In the genomic region with DNA sequence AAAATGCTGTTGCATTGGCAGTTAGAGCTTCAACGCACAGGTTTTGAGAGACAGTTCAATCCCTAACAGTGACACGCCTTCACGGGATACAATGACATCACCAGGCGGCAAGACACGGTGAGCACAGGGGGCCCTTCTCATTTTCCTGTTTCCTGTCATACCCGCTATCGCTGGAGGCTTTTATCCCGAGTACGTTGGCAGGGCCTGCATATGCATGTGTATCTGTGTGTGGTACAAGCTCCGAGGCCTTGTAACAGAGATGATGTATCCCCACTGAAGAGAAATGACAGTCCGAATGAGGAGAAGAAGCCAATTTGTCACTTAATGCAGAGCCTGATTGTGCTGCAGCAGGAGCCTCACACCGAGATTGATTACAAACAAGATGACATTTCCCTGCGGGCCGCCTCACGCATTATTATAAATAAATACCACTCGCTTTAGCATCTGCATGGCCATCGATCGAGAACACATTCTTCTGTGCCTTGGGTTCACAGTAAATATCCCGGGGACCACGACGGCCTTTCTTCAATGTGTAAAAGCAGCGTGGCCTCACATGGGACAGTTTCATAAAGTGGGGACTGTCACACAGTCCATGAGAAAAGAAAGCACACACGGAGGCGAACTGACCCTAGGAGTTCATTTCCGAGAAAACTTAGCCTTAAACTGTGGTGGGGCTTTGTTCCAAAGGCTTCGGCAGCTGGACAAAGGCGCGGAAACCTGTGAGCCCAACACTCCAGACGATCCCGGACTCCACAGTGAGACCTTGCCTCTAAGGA, we compare ENCODE assay signal across 10 mouse cellular contexts. TPM values are rescaled to one million over a fixed set of nuclear protein-coding genes. Genes with fewer than 3 reads are reported as not detected.
A peak's percentile ranks its signal among the peaks of the same experiment; 100 is the strongest.
DNase-seq lines count a peak whose midpoint lies in the region; ATAC-seq and TF ChIP-seq lines count a peak whose summit lies in the region.
"Had no signal": no experiment of that assay in that cellular context is flagged by ENCODE, and none has a peak within 500 bp of the region (broad histone marks: within the 10 kb centered on the region; RNA-seq: fewer than 3 reads in every experiment).

No protein-coding gene starts in this region.

- H3K36me3 ChIP-seq in forebrain, embryonic 13.5 days (ENCODE audit: poor library complexity, severe bottlenecking) = no peaks in the 10 kb centered on the region
- no peaks in the 10 kb centered on the region for H3K36me3 ChIP-seq in forebrain, postnatal 0 days (ENCODE audit: insufficient read depth)
- H3K36me3 ChIP-seq in hindbrain, embryonic 15.5 days = no peaks in the 10 kb centered on the region
- H3K36me3 ChIP-seq in midbrain, embryonic 16.5 days (ENCODE audit: control insufficient read depth, insufficient read depth, low read length) = no peaks in the 10 kb centered on the region
- H3K36me3 ChIP-seq: limb, embryonic 15.5 days had no signal

- H3K9me3 ChIP-seq in forebrain, embryonic 13.5 days (replicated peaks) = no peaks in the 10 kb centered on the region
- no peaks in the 10 kb centered on the region for H3K9me3 ChIP-seq in forebrain, postnatal 0 days (ENCODE audit: low read length)
- H3K9me3 ChIP-seq in hindbrain, embryonic 15.5 days = no peaks in the 10 kb centered on the region
- no peaks in the 10 kb centered on the region for H3K9me3 ChIP-seq in midbrain, embryonic 16.5 days (replicated peaks; ENCODE audit: control insufficient read depth, low read length, poor library complexity, severe bottlenecking)
- H3K9me3 ChIP-seq: limb, embryonic 15.5 days had no signal

- no peak overlapping the region for H3K27ac ChIP-seq in forebrain, embryonic 13.5 days
- no peak overlapping the region for H3K27ac ChIP-seq in forebrain, postnatal 0 days (ENCODE audit: low read depth, low read length)
- H3K27ac ChIP-seq in hindbrain, embryonic 15.5 days (replicated peaks) = no peak overlapping the region; the same call in 1 of the 2 replicates
- no peak overlapping the region for H3K27ac ChIP-seq in midbrain, embryonic 16.5 days (ENCODE audit: low read length)
- H3K27ac ChIP-seq: limb, embryonic 15.5 days had no signal

- WGBS in forebrain, embryonic 13.5 days = 73% methylated on average over 30 of the region's 30 CpGs
- WGBS in forebrain, postnatal 0 days = 72% methylated on average over 30 of the region's 30 CpGs
- 39% methylated on average over 30 of the region's 30 CpGs for WGBS in hindbrain, embryonic 15.5 days
- 64% methylated on average over 30 of the region's 30 CpGs for WGBS in midbrain, embryonic 16.5 days

- TF ChIP-seq CTCF in forebrain, postnatal 0 days (IDR thresholded peaks at IDR 0.05; ENCODE audit: low read depth) = no peak

- peak; percentile 36 for ATAC-seq in forebrain, embryonic 13.5 days
- no peak for ATAC-seq in forebrain, postnatal 0 days
- peak; percentile 36; the same call in 1 of the 2 replicates for ATAC-seq in hindbrain, embryonic 15.5 days (ENCODE audit: low FRiP score, low read depth)
- peak; percentile 54 for ATAC-seq in midbrain, embryonic 16.5 days

- DNase-seq in forebrain, postnatal 0 days = no peak
- peak; percentile 13 for DNase-seq in lung, postnatal 10 days
- DNase-seq in lung, postnatal 36 days = no peak
- DNase-seq in heart, postnatal 10 days = no peak
- DNase-seq in adrenal gland, adult 18-20 months (ENCODE audit: low spot score in 2 of 2) = no peak

- intact Hi-C loops in heart, postnatal 10 days (cut with DNase I) = loop anchor here (2.0 kb wide), 1 partner anchor 47 kb away; no protein-coding TSS in a partner anchor

- H3K4me2 ChIP-seq in forebrain, embryonic 13.5 days = no peak overlapping the region
- H3K4me2 ChIP-seq in forebrain, postnatal 0 days (ENCODE audit: low read depth) = no peak overlapping the region
- H3K4me2 ChIP-seq in hindbrain, embryonic 15.5 days = no peak overlapping the region
- no peak overlapping the region for H3K4me2 ChIP-seq in midbrain, embryonic 16.5 days (ENCODE audit: low read length)
- H3K4me2 ChIP-seq: limb, embryonic 15.5 days had no signal

- no peak overlapping the region for H3K4me3 ChIP-seq in forebrain, embryonic 13.5 days
- H3K4me3 ChIP-seq in forebrain, postnatal 0 days (ENCODE audit: low read depth, low read length) = no peak overlapping the region
- H3K4me3 ChIP-seq in hindbrain, embryonic 15.5 days = no peak overlapping the region
- no peak overlapping the region for H3K4me3 ChIP-seq in midbrain, embryonic 16.5 days (ENCODE audit: low read depth, low read length)
- H3K4me3 ChIP-seq: limb, embryonic 15.5 days had no signal

- 0 out of 2 replicates have a peak, but pooled peaks cover 4% of the 10 kb centered on the region for H3K4me1 ChIP-seq in forebrain, embryonic 13.5 days
- no peaks in the 10 kb centered on the region for H3K4me1 ChIP-seq in forebrain, postnatal 0 days (ENCODE audit: insufficient read depth)
- peaks cover 9% of the 10 kb centered on the region for H3K4me1 ChIP-seq in hindbrain, embryonic 15.5 days (replicated peaks)
- peaks cover 9% of the 10 kb centered on the region; the same call in 1 of the 2 replicates for H3K4me1 ChIP-seq in midbrain, embryonic 16.5 days (ENCODE audit: control insufficient read depth, insufficient read depth, low read length)
- H3K4me1 ChIP-seq: limb, embryonic 15.5 days had no signal

- H3K27me3 ChIP-seq in forebrain, embryonic 13.5 days = no peaks in the 10 kb centered on the region
- H3K27me3 ChIP-seq in forebrain, postnatal 0 days (ENCODE audit: insufficient read depth, low read length) = no peaks in the 10 kb centered on the region
- no peaks in the 10 kb centered on the region for H3K27me3 ChIP-seq in hindbrain, embryonic 15.5 days
- H3K27me3 ChIP-seq in midbrain, embryonic 16.5 days (ENCODE audit: control insufficient read depth, insufficient read depth, low read depth, low read length) = no peaks in the 10 kb centered on the region
- H3K27me3 ChIP-seq: CH12.LX; limb, embryonic 15.5 days had no signal

- H3K9ac ChIP-seq in forebrain, embryonic 13.5 days = no peak overlapping the region
- H3K9ac ChIP-seq in forebrain, postnatal 0 days = no peak overlapping the region
- no peak overlapping the region for H3K9ac ChIP-seq in hindbrain, embryonic 15.5 days
- H3K9ac ChIP-seq in midbrain, embryonic 16.5 days (ENCODE audit: low read depth, low read length) = no peak overlapping the region
- H3K9ac ChIP-seq: limb, embryonic 15.5 days had no signal

RNA-seq across cellular contexts. Expression of a gene that starts 54.9 kb away (rescaled TPM):
- polyA plus RNA-seq in forebrain, embryonic 13.5 days (2015; fragmentation: Nextera tagmentation; extraction: Ambion mirVana) = 13.4 and 13.9 TPM in 2 replicates
- total RNA-seq in forebrain, postnatal 0 days (2014; rRNA removed) = 31.5 and 33.7 TPM in 2 replicates
- polyA plus RNA-seq in forebrain, postnatal 0 days (2015; fragmentation: Nextera tagmentation; extraction: Ambion mirVana) = 27.0 and 32.6 TPM in 2 replicates
- 31.1 and 35.6 TPM in 2 replicates for polyA plus RNA-seq in hindbrain, embryonic 15.5 days (2015; fragmentation: Nextera tagmentation; extraction: Ambion mirVana)
- 29.0 and 30.8 TPM in 2 replicates for polyA plus RNA-seq in midbrain, embryonic 16.5 days (2015; fragmentation: Nextera tagmentation; extraction: Ambion mirVana)
- 10 to 100 TPM; 28.9 to 75.4 TPM for total RNA-seq in heart, postnatal 10 days (2021)
- 10 to 100 TPM; 34.1 to 55.2 TPM for total RNA-seq in adrenal gland, adult 18-20 months (2021)
